Mouse (Mus musculus): Measurements from ENCODE around the gene Sipa1l2. TPM values are rescaled to one million over a fixed set of nuclear protein-coding genes. Genes with fewer than 3 reads are reported as not detected.

Sipa1l2 gene
- polyA plus RNA-seq, 1 experiment = 6.5 TPM

- Histone ChIP-seq H3K4me3 (ENCODE audit: insufficient read depth, poor library complexity, severe bottlenecking) (no peak overlapping the region), H3K36me3 (ENCODE audit: control insufficient read depth, insufficient read depth) (no peaks in the 10 kb centered on the region), H3K79me2 (ENCODE audit: control insufficient read depth, insufficient read depth) (no peaks in the 10 kb centered on the region), H3ac (ENCODE audit: control insufficient read depth, insufficient read length, low read depth) (no peak overlapping the region), H3K27me3 (ENCODE audit: control insufficient read depth, insufficient read depth, insufficient read length) (no peaks in the 10 kb centered on the region), H3K79me3 (ENCODE audit: low read depth) (no peaks in the 10 kb centered on the region)
- TF ChIP-seq FOSL1 (IDR thresholded peaks at IDR 0.05; ENCODE audit: insufficient read depth, low read length, poor library complexity, severe bottlenecking) (no peak), MAX (IDR thresholded peaks at IDR 0.05) (no peak), USF1 (IDR thresholded peaks at IDR 0.05; ENCODE audit: low read depth) (no peak), MYOD1 (IDR thresholded peaks at IDR 0.05; ENCODE audit: control insufficient read depth, insufficient read length, low read depth) (no peak), CTCF (IDR thresholded peaks at IDR 0.05; ENCODE audit: control insufficient read depth, insufficient read depth, insufficient read length) (no peak), CEBPB (IDR thresholded peaks at IDR 0.05; ENCODE audit: low read depth) (no peak), MYOG (IDR thresholded peaks at IDR 0.05; ENCODE audit: control insufficient read depth, extremely low read depth, insufficient read length) (no peak)
Measured at GRCm38 (mm10) chr8:125391271-125391670, 178.3 kb downstream of the Sipa1l2 start.

- TF ChIP-seq MAX (IDR thresholded peaks at IDR 0.05) = no peak
- TF ChIP-seq MYOG (IDR thresholded peaks at IDR 0.05; ENCODE audit: control insufficient read depth, extremely low read depth, insufficient read length) = no peak
- TF ChIP-seq USF1 (IDR thresholded peaks at IDR 0.05; ENCODE audit: low read depth) = no peak
- TF ChIP-seq MYOD1 (IDR thresholded peaks at IDR 0.05; ENCODE audit: control insufficient read depth, insufficient read length, low read depth) = no peak
- TF ChIP-seq CTCF (IDR thresholded peaks at IDR 0.05; ENCODE audit: control insufficient read depth, insufficient read depth, insufficient read length) = no peak
- TF ChIP-seq FOSL1 (IDR thresholded peaks at IDR 0.05; ENCODE audit: insufficient read depth, low read length, poor library complexity, severe bottlenecking) = no peak
- no peak for TF ChIP-seq CEBPB (IDR thresholded peaks at IDR 0.05; ENCODE audit: low read depth)
Measured at GRCm38 (mm10) chr8:125390506-125390895, 179.1 kb downstream of the Sipa1l2 start.

GRCm38 (mm10) chr8:125389756-125390505 is 179.7 kb downstream of the Sipa1l2 start:
- no peak overlapping the region for H3ac ChIP-seq (ENCODE audit: control insufficient read depth, insufficient read length, low read depth)
- no peaks in the 10 kb centered on the region for H3K79me2 ChIP-seq (ENCODE audit: control insufficient read depth, insufficient read depth)
- H3K36me3 ChIP-seq (ENCODE audit: control insufficient read depth, insufficient read depth) = no peaks in the 10 kb centered on the region
- no peaks in the 10 kb centered on the region for H3K27me3 ChIP-seq (ENCODE audit: control insufficient read depth, insufficient read depth, insufficient read length)
- no peak overlapping the region for H3K4me3 ChIP-seq (ENCODE audit: insufficient read depth, poor library complexity, severe bottlenecking)
- TF ChIP-seq MYOD1 (IDR thresholded peaks at IDR 0.05; ENCODE audit: control insufficient read depth, insufficient read length, low read depth) (no peak), CTCF (IDR thresholded peaks at IDR 0.05; ENCODE audit: control insufficient read depth, insufficient read depth, insufficient read length) (no peak), USF1 (IDR thresholded peaks at IDR 0.05; ENCODE audit: low read depth) (no peak), MYOG (IDR thresholded peaks at IDR 0.05; ENCODE audit: control insufficient read depth, extremely low read depth, insufficient read length) (no peak), FOSL1 (IDR thresholded peaks at IDR 0.05; ENCODE audit: insufficient read depth, low read length, poor library complexity, severe bottlenecking) (no peak), CEBPB (IDR thresholded peaks at IDR 0.05; ENCODE audit: low read depth) (no peak), MAX (IDR thresholded peaks at IDR 0.05) (no peak)
- H3K79me3 ChIP-seq (ENCODE audit: low read depth) = no peaks in the 10 kb centered on the region

More at GRCm38 (mm10) chr8:125390506-125390895, 179.1 kb downstream of the Sipa1l2 start:
- no peak overlapping the region for H3K4me3 ChIP-seq (ENCODE audit: insufficient read depth, poor library complexity, severe bottlenecking)
- no peaks in the 10 kb centered on the region for H3K79me2 ChIP-seq (ENCODE audit: control insufficient read depth, insufficient read depth)
- H3K27me3 ChIP-seq (ENCODE audit: control insufficient read depth, insufficient read depth, insufficient read length) = no peaks in the 10 kb centered on the region
- no peaks in the 10 kb centered on the region for H3K36me3 ChIP-seq (ENCODE audit: control insufficient read depth, insufficient read depth)
- H3K79me3 ChIP-seq (ENCODE audit: low read depth) = no peaks in the 10 kb centered on the region
- H3ac ChIP-seq (ENCODE audit: control insufficient read depth, insufficient read length, low read depth) = no peak overlapping the region

DNA sequence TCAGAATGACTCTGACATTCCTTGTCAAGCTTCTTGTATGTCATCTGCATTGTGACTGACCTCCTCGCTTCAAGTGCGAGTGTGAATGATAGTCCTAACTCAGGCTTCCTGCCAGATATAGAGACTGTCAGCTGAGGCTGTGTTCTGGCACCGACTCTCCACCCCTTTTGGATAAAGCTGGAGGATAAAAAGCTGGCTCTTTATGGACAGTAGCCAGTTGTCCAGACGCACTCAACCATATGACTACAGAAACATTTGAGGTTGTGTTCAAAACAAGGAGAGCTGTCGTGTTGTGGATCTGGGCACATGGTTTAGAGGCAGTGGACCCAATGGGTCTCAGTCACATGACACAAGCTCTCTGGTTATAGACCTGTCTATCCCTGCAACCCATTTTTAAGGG is 180.3 kb downstream of the Sipa1l2 start:
- Histone ChIP-seq H3K27me3 (ENCODE audit: control insufficient read depth, insufficient read depth, insufficient read length) (no peaks in the 10 kb centered on the region), H3ac (ENCODE audit: control insufficient read depth, insufficient read length, low read depth) (no peak overlapping the region), H3K79me3 (ENCODE audit: low read depth) (no peaks in the 10 kb centered on the region), H3K4me3 (ENCODE audit: insufficient read depth, poor library complexity, severe bottlenecking) (no peak overlapping the region), H3K36me3 (ENCODE audit: control insufficient read depth, insufficient read depth) (no peaks in the 10 kb centered on the region), H3K79me2 (ENCODE audit: control insufficient read depth, insufficient read depth) (no peaks in the 10 kb centered on the region)
- TF ChIP-seq USF1 (IDR thresholded peaks at IDR 0.05; ENCODE audit: low read depth) (no peak), MYOD1 (IDR thresholded peaks at IDR 0.05; ENCODE audit: control insufficient read depth, insufficient read length, low read depth) (no peak)

DNA sequence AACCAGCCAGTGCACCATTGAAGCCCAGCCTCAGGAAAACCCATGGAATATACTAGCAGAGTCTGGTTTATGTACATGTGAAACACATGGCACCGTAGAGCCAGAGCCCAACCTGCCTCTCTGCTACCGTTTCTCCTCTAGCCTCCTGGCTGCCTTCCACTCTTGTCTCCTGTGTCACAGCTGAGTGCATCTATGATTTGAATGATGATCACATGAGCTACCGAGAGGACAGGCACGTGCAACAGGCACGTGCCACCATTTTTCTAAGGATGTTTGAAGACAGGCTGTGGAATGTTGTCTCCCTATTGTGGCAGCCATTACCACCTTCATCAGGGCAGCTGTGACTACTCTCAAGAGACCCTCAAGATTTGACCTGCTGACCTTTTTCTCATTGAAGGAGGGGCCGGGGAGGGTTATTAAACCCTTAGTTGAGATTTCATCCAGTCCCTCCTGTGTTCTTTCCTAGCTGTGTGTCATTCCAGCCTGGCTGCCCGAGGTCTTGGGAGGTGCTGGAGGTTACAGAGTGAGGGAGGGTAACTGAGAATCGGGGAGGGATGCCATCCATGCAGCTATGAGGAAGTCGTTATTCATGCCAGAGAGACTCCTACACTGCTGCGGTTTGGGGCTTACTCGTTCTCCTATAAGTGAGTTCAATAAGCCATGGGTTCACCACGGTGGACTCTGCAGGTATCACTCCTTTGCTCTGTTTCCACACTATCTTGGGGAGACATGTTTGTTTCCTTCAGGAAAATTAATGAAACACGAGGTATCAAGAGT is 181.0 kb downstream of the Sipa1l2 start:
- Histone ChIP-seq H3K79me2 (ENCODE audit: control insufficient read depth, insufficient read depth) (no peaks in the 10 kb centered on the region), H3K27me3 (ENCODE audit: control insufficient read depth, insufficient read depth, insufficient read length) (no peaks in the 10 kb centered on the region), H3K4me3 (ENCODE audit: insufficient read depth, poor library complexity, severe bottlenecking) (no peak overlapping the region), H3ac (ENCODE audit: control insufficient read depth, insufficient read length, low read depth) (no peak overlapping the region), H3K79me3 (ENCODE audit: low read depth) (no peaks in the 10 kb centered on the region), H3K36me3 (ENCODE audit: control insufficient read depth, insufficient read depth) (no peaks in the 10 kb centered on the region)
- TF ChIP-seq MYOG (IDR thresholded peaks at IDR 0.05; ENCODE audit: control insufficient read depth, extremely low read depth, insufficient read length) (no peak), MAX (IDR thresholded peaks at IDR 0.05) (no peak), FOSL1 (IDR thresholded peaks at IDR 0.05; ENCODE audit: insufficient read depth, low read length, poor library complexity, severe bottlenecking) (no peak), MYOD1 (IDR thresholded peaks at IDR 0.05; ENCODE audit: control insufficient read depth, insufficient read length, low read depth) (no peak), CEBPB (IDR thresholded peaks at IDR 0.05; ENCODE audit: low read depth) (no peak), USF1 (IDR thresholded peaks at IDR 0.05; ENCODE audit: low read depth) (no peak), CTCF (IDR thresholded peaks at IDR 0.05; ENCODE audit: control insufficient read depth, insufficient read depth, insufficient read length) (no peak)
